Mouse (Mus musculus): ENCODE results near the gene Stk16.
"Not testable (repeated sequence)": the region's sequence is repeated elsewhere in the genome, so short reads cannot be mapped to it uniquely, and the experiment has no call there.

The Stk16 gene

GRCm38 (mm10) chr1:75213096-75213495 is 2.5 kb downstream of the Stk16 start:
- peak; percentile 91 for DNase-seq

DNA sequence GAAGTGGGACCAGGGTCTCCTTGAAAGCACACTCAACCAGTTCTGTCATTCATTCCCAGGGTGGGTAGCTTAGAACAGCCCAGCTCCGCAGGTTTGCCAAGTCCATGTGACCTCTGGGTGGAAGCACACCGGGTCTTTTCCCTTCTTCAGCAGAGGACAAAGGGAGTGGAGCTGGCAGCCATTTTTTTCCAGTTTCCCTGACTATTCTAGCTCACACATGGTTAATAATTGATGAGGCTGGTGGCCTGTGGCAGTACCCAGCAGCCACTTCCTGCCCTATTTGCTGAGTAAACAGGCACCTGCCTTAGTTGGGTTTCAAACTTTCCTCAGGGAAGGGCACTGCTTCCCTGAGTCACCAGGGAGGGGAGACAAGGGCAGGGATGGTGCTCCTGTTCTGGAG is 3.8 kb downstream of the Stk16 start:
- peak; percentile 93 for DNase-seq

DNA sequence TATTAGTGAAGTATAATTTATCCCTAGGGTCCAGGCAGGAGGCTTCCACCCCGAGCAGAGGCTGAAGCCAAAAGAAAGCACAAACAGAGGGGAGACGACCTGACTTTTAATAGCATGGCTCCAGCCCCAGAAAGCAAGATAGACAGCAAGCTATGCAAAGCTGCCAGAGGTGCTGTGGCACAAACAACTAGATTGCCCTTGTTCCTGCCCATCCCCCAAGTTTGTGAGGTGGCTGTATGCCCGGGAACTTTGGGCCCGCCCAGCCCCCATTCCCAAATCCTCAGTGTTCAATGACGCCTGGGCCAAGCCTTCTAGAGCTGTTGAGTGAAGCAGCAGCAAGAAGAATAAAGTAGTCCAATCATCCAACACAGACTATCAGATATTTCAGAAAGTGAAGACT is 4.2 kb downstream of the Stk16 start:
- DNase-seq: peak; percentile 96

GRCm38 (mm10) chr1:75215785-75216184 is 5.1 kb downstream of the Stk16 start:
- peak; percentile 92 for DNase-seq

GRCm38 (mm10) chr1:75216797-75217585 is 6.4 kb downstream of the Stk16 start:
- DNase-seq: peak; percentile 98

DNA sequence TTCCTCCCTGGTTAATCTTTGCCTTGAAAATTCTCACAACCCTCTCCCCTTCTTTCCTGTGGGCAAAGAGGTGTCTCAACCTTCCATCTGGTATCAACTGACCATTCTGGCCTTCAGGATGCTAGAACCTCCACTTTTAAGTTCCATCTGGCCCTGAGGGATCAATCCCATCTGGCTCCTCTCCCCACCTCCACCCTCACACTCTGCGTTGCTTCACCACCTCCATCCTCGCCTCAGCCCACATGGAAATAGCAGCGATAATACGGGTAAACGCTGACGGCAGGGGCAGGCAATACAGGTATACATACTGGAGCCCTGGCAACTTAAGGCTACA is 7.2 kb downstream of the Stk16 start:
- DNase-seq: no peak

GRCm38 (mm10) chr1:75218227-75219001 is 7.8 kb downstream of the Stk16 start:
- peak; percentile 98 for DNase-seq

- peak; percentile 99 for DNase-seq
Observed at GRCm38 (mm10) chr1:75219078-75219477, 8.4 kb downstream of the Stk16 start.

DNA sequence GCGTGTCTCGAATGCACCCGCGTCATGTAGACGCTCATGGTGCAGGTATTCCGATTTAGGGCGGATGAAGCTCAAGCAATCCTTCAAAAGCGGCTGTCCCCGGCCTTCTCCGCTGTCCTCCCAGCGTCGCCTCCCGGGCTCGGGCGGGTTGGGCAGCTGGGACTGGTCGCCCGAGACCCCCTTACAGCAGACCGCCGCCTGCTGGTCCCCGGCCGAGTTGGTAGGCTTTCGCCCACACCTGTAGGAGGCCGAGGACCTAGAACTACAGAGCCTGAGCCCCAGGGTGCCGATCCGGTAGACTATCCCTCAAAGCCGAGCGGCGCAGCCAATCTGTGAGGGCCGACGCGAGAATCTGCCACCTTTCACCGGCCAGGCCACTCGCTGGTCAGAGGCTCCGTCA is 8.9 kb downstream of the Stk16 start, which contains the start of gene Tuba4a:
Tuba4a (minus strand) TSS at position 335 of the 400 bp plus-strand sequence.
- no peak for DNase-seq

GRCm38 (mm10) chr1:75221538-75221937 is 10.9 kb downstream of the Stk16 start:
- DNase-seq: no peak

DNA sequence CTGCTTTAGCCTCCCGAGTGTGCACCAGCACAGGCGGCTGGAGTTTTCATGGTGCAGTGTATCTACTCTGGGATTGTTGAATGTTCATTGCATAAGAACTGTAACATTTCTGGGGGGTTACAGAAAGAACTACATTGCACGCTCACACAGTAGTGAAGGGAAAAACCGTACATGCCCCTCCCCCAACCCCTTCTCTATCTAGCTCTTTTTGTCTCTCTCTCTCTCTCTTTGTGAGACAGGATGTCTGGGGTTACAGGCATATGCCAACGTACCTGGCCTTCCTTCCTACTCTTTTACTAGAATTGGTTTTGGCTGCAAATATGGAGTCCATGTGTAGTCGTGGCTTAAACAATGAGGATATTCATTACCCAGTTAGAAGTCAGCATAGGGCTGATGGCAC is 12.3 kb downstream of the Stk16 start:
- DNase-seq: no peak

DNA sequence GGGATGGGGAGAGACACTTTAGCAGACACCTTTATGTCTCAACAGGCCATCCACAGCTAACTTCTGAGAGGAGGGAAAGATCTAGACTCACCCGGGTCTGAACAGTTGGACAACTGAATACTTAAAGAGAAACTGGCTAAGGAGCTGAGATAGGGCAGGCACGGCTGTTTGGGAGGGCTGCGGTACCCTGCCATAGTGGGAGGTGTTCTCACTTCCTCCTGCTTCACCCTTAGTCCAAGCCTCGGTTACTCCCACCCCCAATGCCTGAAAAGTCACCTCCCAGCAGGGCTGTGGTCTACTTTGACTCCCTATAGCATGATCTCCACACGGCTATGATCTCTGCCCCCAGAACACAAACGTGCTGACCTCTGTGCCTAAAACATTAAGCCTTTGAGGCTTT is 12.9 kb downstream of the Stk16 start:
- no peak for DNase-seq

DNA sequence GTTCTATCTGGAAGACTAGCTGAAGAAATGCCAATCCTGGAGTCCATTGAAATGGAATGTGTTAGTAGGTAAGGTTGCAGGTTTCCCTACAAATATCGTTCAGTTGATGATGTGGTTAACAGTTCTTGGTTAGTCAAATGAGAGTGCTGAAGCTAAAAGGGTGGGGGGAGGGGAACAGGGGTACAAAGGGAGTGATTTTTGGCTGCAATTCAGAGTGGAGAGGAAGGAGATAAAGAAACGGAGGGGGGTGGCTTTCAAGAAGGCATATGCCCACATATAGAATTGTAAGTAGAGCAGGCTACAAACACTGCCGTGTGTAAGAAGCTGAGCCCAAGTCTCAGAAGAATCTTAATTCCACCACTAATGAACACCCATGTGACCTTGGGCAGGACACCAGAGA is 14.8 kb downstream of the Stk16 start:
- DNase-seq: no peak

- DNase-seq: no peak
Observed at GRCm38 (mm10) chr1:75226138-75226537, 15.5 kb downstream of the Stk16 start.

DNA sequence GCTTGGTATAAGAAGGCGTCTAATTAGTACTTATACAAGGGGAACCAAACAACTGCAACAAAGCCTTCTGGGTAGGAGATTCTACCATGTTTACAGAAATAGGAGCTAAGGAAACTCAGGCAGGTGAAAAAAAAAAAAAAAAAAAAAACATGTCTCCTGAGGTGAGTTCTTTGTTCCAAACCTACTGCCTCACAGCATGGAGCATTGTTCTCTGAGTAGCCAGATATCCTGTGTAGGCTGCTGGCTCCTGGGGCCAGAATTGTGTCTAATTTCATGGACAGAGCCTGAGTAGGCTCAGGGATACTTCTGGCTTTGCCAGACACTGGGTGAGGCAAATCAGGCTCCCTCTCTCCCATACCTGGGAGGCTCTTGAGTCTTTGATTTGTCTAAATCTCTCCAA is 17.0 kb downstream of the Stk16 start:
- no peak for DNase-seq

DNA sequence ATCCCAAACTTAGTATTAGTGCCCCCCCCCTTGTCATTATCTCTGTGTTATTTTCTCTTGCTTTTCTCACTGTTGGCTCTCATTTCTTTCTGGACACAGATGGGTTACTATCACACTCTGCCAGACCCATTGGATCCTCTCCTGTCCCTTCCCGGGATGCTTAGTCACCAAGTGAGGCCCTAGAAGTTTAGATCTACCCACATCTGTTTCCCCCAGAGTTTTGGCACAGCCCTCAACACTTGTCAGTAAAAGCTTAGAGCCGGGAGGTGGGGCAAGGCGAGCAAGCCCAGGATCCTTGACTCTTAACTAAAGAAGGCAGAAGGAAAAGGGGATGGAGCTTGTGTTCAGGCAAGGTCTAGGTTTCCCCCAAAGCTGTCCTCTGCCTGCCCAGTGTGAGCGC is 18.5 kb downstream of the Stk16 start:
- no peak for DNase-seq

DNA sequence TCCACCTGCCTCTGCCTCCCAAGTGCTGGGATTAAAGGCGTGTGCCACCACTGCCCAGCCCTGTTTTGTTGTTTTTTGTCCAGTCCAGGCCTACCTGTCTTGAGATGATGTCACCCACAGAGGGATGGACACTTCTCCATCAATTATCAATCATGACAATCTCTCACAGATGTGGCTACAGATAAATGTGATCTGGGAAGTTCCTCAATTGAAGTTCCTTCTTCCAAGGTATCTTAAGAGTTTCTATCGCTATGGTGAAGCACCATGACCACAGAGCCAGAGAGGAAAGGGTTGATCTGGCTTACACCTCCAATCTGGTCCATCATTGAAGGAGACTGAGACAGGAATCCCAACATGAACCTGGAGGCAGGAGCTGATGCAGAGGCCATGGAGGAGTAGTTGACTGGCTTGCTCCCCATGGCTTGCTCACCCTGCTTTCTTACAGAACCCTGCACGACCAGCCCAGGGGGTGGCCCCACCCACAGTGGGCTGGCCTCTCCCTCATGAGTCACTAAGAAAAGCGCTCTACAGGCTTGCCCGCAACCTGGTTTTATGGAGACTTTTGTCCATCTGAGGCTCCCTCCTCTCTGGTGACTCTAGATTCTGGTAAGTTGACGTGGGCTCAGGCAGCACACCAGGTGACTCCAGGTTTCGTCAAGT is 19.8 kb downstream of the Stk16 start:
- DNase-seq: no peak

DNA sequence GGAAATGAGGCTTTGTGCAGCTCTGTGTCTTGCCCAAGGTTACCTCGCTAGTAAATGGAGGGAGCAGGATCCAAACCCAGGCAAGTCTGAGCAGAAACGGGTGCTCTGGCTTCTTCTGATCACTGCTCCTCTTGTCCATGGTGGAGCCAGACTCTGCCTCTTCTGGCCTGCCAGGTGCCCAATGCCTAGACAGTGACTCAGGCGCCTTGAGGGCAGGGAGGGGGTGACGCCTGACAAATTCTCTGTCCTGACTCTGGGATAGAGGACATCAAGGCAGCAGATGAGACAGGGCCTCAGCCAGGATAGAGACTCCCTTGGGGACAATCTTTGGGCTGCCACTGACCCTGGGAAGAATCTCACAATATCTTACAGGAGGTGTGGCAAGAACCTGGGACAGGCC is 20.6 kb downstream of the Stk16 start:
- DNase-seq: no peak

GRCm38 (mm10) chr1:75231664-75232152 is 21.1 kb downstream of the Stk16 start, which contains the start of gene A630095N17Rik:
Gene A630095N17Rik (minus strand): TSS chr1:75232102.
- no peak for DNase-seq

DNA sequence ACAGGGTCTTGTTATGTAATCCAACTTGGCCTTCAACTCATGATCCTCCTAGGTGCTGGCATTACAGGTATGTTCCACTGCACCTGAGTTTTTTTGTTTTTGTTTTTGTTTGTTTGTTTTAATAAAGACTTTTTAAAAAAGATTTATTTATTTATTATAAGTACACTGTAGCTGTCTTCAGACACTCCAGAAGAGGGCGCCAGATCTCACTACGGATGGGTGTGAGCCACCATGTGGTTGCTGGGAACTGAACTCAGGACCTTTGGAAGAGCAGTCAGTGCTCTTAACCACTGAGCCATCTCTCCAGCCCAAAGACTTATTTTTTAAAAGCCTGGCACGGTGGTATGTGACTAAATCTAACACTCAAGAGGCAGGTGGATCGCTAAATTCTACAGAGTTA is 21.9 kb downstream of the Stk16 start:
- not testable (repeated sequence) for DNase-seq

DNA sequence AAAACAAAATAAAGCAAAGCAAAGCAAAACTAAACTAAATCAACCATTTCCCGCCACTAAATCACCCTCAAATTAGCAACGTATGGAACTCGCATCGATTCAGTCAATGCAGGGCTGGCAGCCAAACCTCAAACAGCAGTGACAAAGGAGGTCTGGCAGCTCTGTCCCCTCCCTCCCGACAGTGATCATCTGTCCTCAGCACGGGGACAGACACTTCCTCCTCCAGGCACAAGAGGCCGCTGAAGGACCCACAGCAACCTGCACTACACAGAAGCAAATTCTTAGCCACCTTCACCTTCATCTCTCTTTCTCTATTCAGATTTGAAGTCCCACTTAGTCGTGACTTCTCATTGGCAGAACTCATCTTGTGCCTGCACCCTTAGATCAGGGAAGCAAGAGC is 24.0 kb downstream of the Stk16 start:
- peak; percentile 97 for DNase-seq

DNA sequence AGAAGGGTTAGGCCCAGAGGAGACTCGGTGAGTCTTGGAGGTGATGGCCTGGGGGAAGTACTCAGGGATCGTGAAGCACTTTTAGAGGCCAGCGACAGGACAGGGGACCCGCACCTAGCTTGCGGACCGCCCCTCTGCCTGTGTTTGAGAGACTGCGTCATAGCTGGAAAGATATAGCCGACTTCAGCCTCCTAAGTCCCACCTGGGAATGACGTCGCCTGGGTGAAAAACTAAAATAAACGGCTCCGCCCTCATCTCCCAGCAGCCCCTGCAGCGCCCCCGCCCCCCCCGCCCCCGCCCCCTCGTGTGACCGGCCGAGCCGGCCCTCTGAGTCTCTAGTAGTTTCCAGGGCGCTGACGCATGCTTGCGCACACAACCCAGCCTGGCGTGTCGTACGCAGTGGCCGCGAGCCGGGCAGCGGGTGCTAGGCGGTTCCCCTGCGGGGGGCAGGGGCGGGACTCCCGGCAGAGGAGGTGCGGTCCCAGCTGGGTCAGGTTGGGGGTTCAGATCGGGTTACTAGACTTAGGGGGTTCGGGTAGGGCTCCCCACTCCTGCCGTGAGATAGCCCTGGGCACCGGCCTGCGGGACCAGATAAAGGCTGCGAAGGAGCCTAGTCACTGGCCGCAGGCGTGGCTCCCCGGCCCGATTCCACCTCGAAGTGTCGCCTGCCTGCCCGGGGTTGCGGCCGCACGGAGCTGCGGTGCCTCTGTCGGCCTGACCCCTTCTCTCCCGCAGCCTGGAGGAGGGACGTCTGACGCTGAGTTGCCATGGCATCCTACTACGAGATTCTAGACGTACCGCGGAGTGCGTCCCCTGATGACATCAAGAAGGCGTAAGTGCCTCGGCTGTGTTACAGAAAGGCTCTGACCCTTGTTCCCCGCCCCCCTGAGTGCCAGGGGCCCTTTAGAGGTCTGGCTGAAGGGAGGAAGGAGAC is 25.7 kb downstream of the Stk16 start, which contains the start of gene Dnajb2:
Dnajb2 (plus strand) TSS at position 290 of the 934 bp plus-strand sequence.
- peak; percentile 99 for DNase-seq

Data from heart, adult 11 months (tissue).